Mouse (Mus musculus) embryonic facial prominence, embryonic 10.5 days (tissue): ENCODE data around the gene Efna5. TPM values are rescaled to one million over a fixed set of nuclear protein-coding genes. Genes with fewer than 3 reads are reported as not detected.
A peak's percentile ranks its signal among the peaks of the same experiment; 100 is the strongest.

Experiments
- DNase-seq: peaks from one replicate; pipeline ENCODE4 v3.0.0-alpha.2; 2017; ENCODE audit warnings: low spot score
- H3K27ac ChIP-seq: fragments of 300-500 bp; sonication (generic); replicated peaks from 2 replicates; pipeline ENCODE4 v1.5.1; 2016; ENCODE audit warnings: mild to moderate bottlenecking
- H3K27me3 ChIP-seq: fragments of 300-500 bp; sonication (generic); replicated peaks from 2 replicates; pipeline ENCODE4 v1.6.1; 2016; ENCODE audit warnings: low read depth, mild to moderate bottlenecking; ENCODE audit not compliant: poor library complexity, severe bottlenecking
- H3K36me3 ChIP-seq: fragments of 300-500 bp; sonication (generic); replicated peaks from 2 replicates; pipeline ENCODE4 v1.6.1; 2016; ENCODE audit warnings: mild to moderate bottlenecking, moderate library complexity
- H3K4me1 ChIP-seq: fragments of 300-500 bp; sonication (generic); 2 replicates; pipeline ENCODE4 v1.6.1; 2016
- H3K4me3 ChIP-seq: fragments of 300-500 bp; sonication (generic); 2 replicates; pipeline ENCODE4 v1.5.1; 2016; ENCODE audit warnings: mild to moderate bottlenecking, moderate library complexity
- H3K9me3 ChIP-seq: fragments of 300-500 bp; sonication (generic); 2 replicates; pipeline ENCODE4 v1.6.1; 2016; ENCODE audit warnings: mild to moderate bottlenecking
- WGBS: fragments of 180-500 bp; shearing (Covaris S2); methylation state at CpG from one replicate; pipeline ENCODE4 v1.1.7; 2016; 5-methylcytosine and 5-hydroxymethylcytosine counted together
- polyA plus RNA-seq: library from polyadenylated mRNA; unstranded; fragments of >200 nt; fragmentation: Nextera tagmentation; extraction: Ambion mirVana; gene quantifications from 2 replicates; pipeline ENCODE4 v1.2.1, GENCODE M21; 2016

The Efna5 gene
- polyA plus RNA-seq, 1 experiment from 2014 or later: 61.8 TPM

GRCm38 (mm10) chr17:62623224-62623623 is 257.9 kb downstream of the Efna5 start:
- Histone ChIP-seq H3K4me3 (no peak overlapping the region), H3K27ac (no peak overlapping the region), H3K9me3 (no peaks in the 10 kb centered on the region), H3K36me3 (no peaks in the 10 kb centered on the region), H3K4me1 (peaks cover 33% of the 10 kb centered on the region), H3K27me3 (no peaks in the 10 kb centered on the region)
- DNase-seq: no peak
- 90% methylated on average over 3 of the region's 3 CpGs for WGBS

- no peak for DNase-seq
- Histone ChIP-seq H3K4me3 (no peak overlapping the region), H3K9me3 (no peaks in the 10 kb centered on the region), H3K27ac (no peak overlapping the region), H3K36me3 (no peaks in the 10 kb centered on the region), H3K4me1 (peaks cover 36% of the 10 kb centered on the region), H3K27me3 (no peaks in the 10 kb centered on the region)
- WGBS: 90% methylated on average over 4 of the region's 4 CpGs
These were observed 258.6 kb downstream of the Efna5 start for GRCm38 (mm10) chr17:62622481-62622880.

- no peaks in the 10 kb centered on the region for H3K9me3 ChIP-seq
- DNase-seq: peak; percentile 30
- no peaks in the 10 kb centered on the region for H3K27me3 ChIP-seq
- no peak overlapping the region for H3K4me3 ChIP-seq
- peaks cover 45% of the 10 kb centered on the region for H3K4me1 ChIP-seq
- peak overlapping the region; percentile 74 for H3K27ac ChIP-seq
- 76% methylated on average over 6 of the region's 6 CpGs for WGBS
- H3K36me3 ChIP-seq: no peaks in the 10 kb centered on the region
These were observed 266.0 kb downstream of the Efna5 start for GRCm38 (mm10) chr17:62615159-62615558.

- H3K27ac ChIP-seq: peak overlapping the region; percentile 74
- 42% methylated on average over 6 of the region's 6 CpGs for WGBS
- DNase-seq: no peak
These were observed 266.4 kb downstream of the Efna5 start for GRCm38 (mm10) chr17:62614708-62615107.

GRCm38 (mm10) chr17:62614237-62614636 is 266.9 kb downstream of the Efna5 start:
- no peak overlapping the region for H3K4me3 ChIP-seq
- WGBS: 21% methylated on average over 8 of the region's 8 CpGs
- H3K36me3 ChIP-seq: no peaks in the 10 kb centered on the region
- peaks cover 47% of the 10 kb centered on the region for H3K4me1 ChIP-seq
- peak overlapping the region; percentile 74 for H3K27ac ChIP-seq
- DNase-seq: peak; percentile 50
- no peaks in the 10 kb centered on the region for H3K27me3 ChIP-seq
- H3K9me3 ChIP-seq: no peaks in the 10 kb centered on the region

More at GRCm38 (mm10) chr17:62614708-62615107, 266.4 kb downstream of the Efna5 start:
- peaks cover 45% of the 10 kb centered on the region for H3K4me1 ChIP-seq
- no peak overlapping the region for H3K4me3 ChIP-seq
- no peaks in the 10 kb centered on the region for H3K27me3 ChIP-seq
- no peaks in the 10 kb centered on the region for H3K9me3 ChIP-seq
- H3K36me3 ChIP-seq: no peaks in the 10 kb centered on the region

GRCm38 (mm10) chr17:62613232-62613631 is 267.9 kb downstream of the Efna5 start:
- Histone ChIP-seq H3K4me3 (no peak overlapping the region), H3K27me3 (no peaks in the 10 kb centered on the region), H3K36me3 (no peaks in the 10 kb centered on the region), H3K27ac (no peak overlapping the region), H3K9me3 (no peaks in the 10 kb centered on the region), H3K4me1 (peaks cover 50% of the 10 kb centered on the region)
- DNase-seq: no peak
- WGBS: 93% methylated on average over 11 of the region's 11 CpGs

GRCm38 (mm10) chr17:62608145-62608544 is 273.0 kb downstream of the Efna5 start:
- peaks cover 51% of the 10 kb centered on the region for H3K4me1 ChIP-seq
- no peak for DNase-seq
- H3K4me3 ChIP-seq: no peak overlapping the region
- no peak overlapping the region for H3K27ac ChIP-seq
- H3K27me3 ChIP-seq: no peaks in the 10 kb centered on the region
- peaks cover 14% of the 10 kb centered on the region for H3K36me3 ChIP-seq
- 42% methylated on average over 8 of the region's 8 CpGs for WGBS
- H3K9me3 ChIP-seq: no peaks in the 10 kb centered on the region

- H3K36me3 ChIP-seq: peaks cover 18% of the 10 kb centered on the region
These were observed 273.7 kb downstream of the Efna5 start for GRCm38 (mm10) chr17:62607304-62607914.

GRCm38 (mm10) chr17:62606681-62607080 is 274.4 kb downstream of the Efna5 start:
- Histone ChIP-seq H3K27me3 (no peaks in the 10 kb centered on the region), H3K4me1 (peaks cover 52% of the 10 kb centered on the region), H3K36me3 (peaks cover 25% of the 10 kb centered on the region), H3K27ac (no peak overlapping the region), H3K4me3 (no peak overlapping the region), H3K9me3 (no peaks in the 10 kb centered on the region)
- WGBS: 75% methylated on average over 6 of the region's 6 CpGs
- DNase-seq: no peak

More at GRCm38 (mm10) chr17:62607304-62607914, 273.7 kb downstream of the Efna5 start:
- Histone ChIP-seq H3K4me1 (peaks cover 52% of the 10 kb centered on the region), H3K27me3 (no peaks in the 10 kb centered on the region), H3K27ac (no peak overlapping the region), H3K9me3 (no peaks in the 10 kb centered on the region), H3K4me3 (no peak overlapping the region)
- DNase-seq: no peak
- WGBS: 92% methylated on average over 18 of the region's 18 CpGs

GRCm38 (mm10) chr17:62604309-62604708 is 276.8 kb downstream of the Efna5 start:
- peak; percentile 54 for DNase-seq
- 38% methylated on average over 5 of the region's 5 CpGs for WGBS
- Histone ChIP-seq H3K9me3 (no peaks in the 10 kb centered on the region), H3K36me3 (peaks cover 25% of the 10 kb centered on the region), H3K4me3 (no peak overlapping the region), H3K4me1 (peaks cover 59% of the 10 kb centered on the region), H3K27ac (no peak overlapping the region), H3K27me3 (no peaks in the 10 kb centered on the region)

GRCm38 (mm10) chr17:62603604-62604003 is 277.5 kb downstream of the Efna5 start:
- 38% methylated on average over 5 of the region's 5 CpGs for whole genome bisulfite sequencing
- Histone ChIP-seq H3K36me3 (peaks cover 25% of the 10 kb centered on the region), H3K27ac (no peak overlapping the region), H3K27me3 (no peaks in the 10 kb centered on the region), H3K4me3 (no peak overlapping the region), H3K9me3 (no peaks in the 10 kb centered on the region), H3K4me1 (peaks cover 52% of the 10 kb centered on the region)
- no peak for DNase-seq

- no peak for DNase-seq
- H3K27ac ChIP-seq: no peak overlapping the region
- no peaks in the 10 kb centered on the region for H3K9me3 ChIP-seq
- peaks cover 26% of the 10 kb centered on the region for H3K4me1 ChIP-seq
- no peaks in the 10 kb centered on the region for H3K27me3 ChIP-seq
- no peak overlapping the region for H3K4me3 ChIP-seq
- 68% methylated on average over 9 of the region's 9 CpGs for WGBS
- peaks cover 14% of the 10 kb centered on the region for H3K36me3 ChIP-seq
These were observed 282.2 kb downstream of the Efna5 start for GRCm38 (mm10) chr17:62598716-62599490.
